Mouse (Mus musculus) liver, postnatal 0 days (tissue): Measurements from ENCODE around the gene Eya2.

ENCODE experiments used
- CTCF ChIP-seq: sonication (generic); IDR thresholded peaks from 2 replicates; pipeline ENCODE4 v1.5.1; 2016; ENCODE audit warnings: antibody characterized with exemption, low read depth
- EP300 ChIP-seq: IDR thresholded peaks from 2 replicates; pipeline ENCODE4 v1.6.1; 2016; ENCODE audit warnings: antibody characterized with exemption, low read depth, mild to moderate bottlenecking

DNA sequence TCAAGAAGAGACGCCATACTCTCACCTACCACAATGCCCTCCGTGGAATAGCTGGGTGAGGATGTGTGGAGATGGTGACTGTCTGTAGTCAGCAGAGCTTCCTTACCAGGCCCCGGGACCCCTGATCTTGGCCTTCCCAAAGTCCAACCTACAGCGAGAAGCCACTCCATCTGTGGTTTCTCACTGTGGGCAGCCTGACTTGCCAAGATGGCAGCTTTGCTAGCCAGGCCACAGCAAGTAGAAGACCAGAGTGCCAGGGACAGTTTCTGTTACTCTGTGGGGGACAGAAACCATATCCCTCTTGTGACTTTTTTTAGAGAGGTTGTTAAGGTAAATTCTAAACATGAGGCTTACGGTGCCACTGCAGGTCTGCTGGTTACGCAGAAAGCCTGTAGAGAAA is 99.9 kb downstream of the Eya2 start:
- TF ChIP-seq CTCF (no peak), EP300 (no peak)
